Mouse (Mus musculus) stomach, postnatal 0 days (tissue): ENCODE results near the gene Rngtt.

Source experiments
- CTCF ChIP-seq: IDR thresholded peaks from 2 replicates; pipeline ENCODE4 v1.5.1; 2016; ENCODE audit warnings: antibody characterized with exemption, low read depth, mild to moderate bottlenecking, moderate library complexity
- EP300 ChIP-seq: optimal IDR thresholded peaks from 2 replicates; pipeline ENCODE3; 2016; ENCODE audit warnings: antibody characterized with exemption

GRCm38 (mm10) chr4:33343732-33344057, 33.6 kb downstream of the Rngtt start:
- no peak for TF ChIP-seq CTCF
- no peak for TF ChIP-seq EP300
